Mouse (Mus musculus): ENCODE measurements at regions not wholly inside any gene's neighbourhood (a gene's known extent, or its start where the extent isn't known, plus 50 kb on each side); places are given as distances from the start of the nearest gene placed in this dataset.

GRCm38 (mm10) chr4:54573185-54573584, 371.7 kb upstream of the Zfp462 start:
- intact Hi-C loops (cut with DNase I) = no loop called here

GRCm38 (mm10) chr4:54587197-54587596, 357.7 kb upstream of the Zfp462 start:
- no peak for DNase-seq (ENCODE audit: low spot score in 2 of 2)
- intact Hi-C loops (cut with DNase I) = no loop called here

More at GRCm38 (mm10) chr4:54573185-54573584, 371.7 kb upstream of the Zfp462 start:
- DNase-seq (ENCODE audit: low spot score in 2 of 2) = no peak

GRCm38 (mm10) chr4:54588704-54589103, 356.1 kb upstream of the Zfp462 start:
- intact Hi-C loops (cut with DNase I) = no loop called here
- DNase-seq (ENCODE audit: low spot score in 2 of 2) = no peak

GRCm38 (mm10) chr4:54601671-54602512, 343.0 kb upstream of the Zfp462 start:
- intact Hi-C loops (cut with DNase I) = no loop called here
- DNase-seq (ENCODE audit: low spot score in 2 of 2) = peak in 1 of 2 experiments; percentile 14

- intact Hi-C loops (cut with DNase I) = no loop called here
- DNase-seq (ENCODE audit: low spot score in 2 of 2) = no peak
Measured at GRCm38 (mm10) chr4:54602513-54603205, 342.2 kb upstream of the Zfp462 start.

- intact Hi-C loops (cut with DNase I) = no loop called here
- no peak for DNase-seq (ENCODE audit: low spot score in 2 of 2)
Measured at GRCm38 (mm10) chr4:54610101-54610500, 334.7 kb upstream of the Zfp462 start.

- intact Hi-C loops (cut with DNase I) = no loop called here
- no peak for DNase-seq (ENCODE audit: low spot score in 2 of 2)
Measured at GRCm38 (mm10) chr4:54611990-54612980, 332.6 kb upstream of the Zfp462 start.

GRCm38 (mm10) chr4:54613076-54613475, 331.8 kb upstream of the Zfp462 start:
- intact Hi-C loops (cut with DNase I) = no loop called here

GRCm38 (mm10) chr4:54613611-54614010, 331.2 kb upstream of the Zfp462 start:
- DNase-seq (ENCODE audit: low spot score in 2 of 2) = no peak
- intact Hi-C loops (cut with DNase I) = no loop called here

More at GRCm38 (mm10) chr4:54613076-54613475, 331.8 kb upstream of the Zfp462 start:
- DNase-seq (ENCODE audit: low spot score in 2 of 2) = no peak

GRCm38 (mm10) chr4:54615886-54616285, 329.0 kb upstream of the Zfp462 start:
- DNase-seq (ENCODE audit: low spot score in 2 of 2) = no peak
- intact Hi-C loops (cut with DNase I) = no loop called here

- intact Hi-C loops (cut with DNase I) = no loop called here
Measured at GRCm38 (mm10) chr4:54624024-54624873, 320.6 kb upstream of the Zfp462 start.

GRCm38 (mm10) chr4:54636986-54637641, 307.7 kb upstream of the Zfp462 start:
- DNase-seq (ENCODE audit: low spot score in 2 of 2) = peak in 1 of 2 experiments; percentile 42
- intact Hi-C loops (cut with DNase I) = no loop called here

More at GRCm38 (mm10) chr4:54624024-54624873, 320.6 kb upstream of the Zfp462 start:
- no peak for DNase-seq (ENCODE audit: low spot score in 2 of 2)

GRCm38 (mm10) chr4:54646033-54646432, 298.8 kb upstream of the Zfp462 start:
- intact Hi-C loops (cut with DNase I) = loop anchor here (5.0 kb wide), 1 partner anchor 111 kb away; no protein-coding TSS in a partner anchor
- peak in 1 of 2 experiments; percentile 23 for DNase-seq (ENCODE audit: low spot score in 2 of 2)

GRCm38 (mm10) chr4:54646459-54646858, 298.4 kb upstream of the Zfp462 start:
- peak in 1 of 2 experiments; percentile 35 for DNase-seq (ENCODE audit: low spot score in 2 of 2)
- intact Hi-C loops (cut with DNase I) = loop anchor here (5.0 kb wide), 1 partner anchor 111 kb away; no protein-coding TSS in a partner anchor

- no peak for DNase-seq (ENCODE audit: low spot score in 2 of 2)
- intact Hi-C loops (cut with DNase I) = loop anchor here (5.0 kb wide), 1 partner anchor 109 kb away; no protein-coding TSS in a partner anchor
Measured at GRCm38 (mm10) chr4:54648254-54648653, 296.6 kb upstream of the Zfp462 start.

- intact Hi-C loops (cut with DNase I) = no loop called here
- no peak for DNase-seq (ENCODE audit: low spot score in 2 of 2)
Measured at GRCm38 (mm10) chr4:54651646-54652110, 293.2 kb upstream of the Zfp462 start.

- intact Hi-C loops (cut with DNase I) = no loop called here
- no peak for DNase-seq (ENCODE audit: low spot score in 2 of 2)
Measured at GRCm38 (mm10) chr4:54652111-54653021, 292.5 kb upstream of the Zfp462 start.
